Mouse (Mus musculus) CH12.LX (cell line): Measurements from ENCODE around the gene Dync2li1. TPM values are rescaled to one million over a fixed set of nuclear protein-coding genes. Genes with fewer than 3 reads are reported as not detected.

Experiments
- DNase-seq: peaks from one replicate; pipeline ENCODE4 v3.0.0-alpha.2; 2013; ENCODE audit errors: extremely low read depth
- H3K27ac ChIP-seq: 2 replicates; pipeline ENCODE4 v1.5.1; 2012; ENCODE audit warnings: low read depth, mild to moderate bottlenecking, control low read depth, moderate library complexity; ENCODE audit not compliant: insufficient read depth
- H3K27me3 ChIP-seq: replicated peaks from 2 replicates; pipeline ENCODE3; 2012; ENCODE audit warnings: inconsistent platforms
- H3K36me3 ChIP-seq, 2 experiments: replicated peaks in 1 of 2; 2 replicates each; pipeline versions ENCODE3 to v1.6.1; 2012; ENCODE audit warnings: inconsistent platforms in 1 of 2, low read length in 1 of 2, mild to moderate bottlenecking in 1 of 2, mixed read lengths in 1 of 2, moderate library complexity in 1 of 2; ENCODE audit not compliant: control insufficient read depth in 1 of 2, insufficient read depth in 1 of 2
- H3K4me1 ChIP-seq, 2 experiments: 2 replicates each; pipeline ENCODE4 v1.6.1; 2012; ENCODE audit warnings: inconsistent platforms in 1 of 2, moderate library complexity in 1 of 2; ENCODE audit not compliant: insufficient read depth in 2 of 2, control insufficient read depth in 1 of 2
- H3K4me2 ChIP-seq: 2 replicates; pipeline ENCODE4 v1.6.1; 2012; ENCODE audit warnings: low read depth, mild to moderate bottlenecking, control low read depth; ENCODE audit not compliant: poor library complexity, insufficient read depth, severe bottlenecking
- H3K4me3 ChIP-seq, 3 experiments: fragments of 150-350 bp in 1 of 3; sonication (generic) in 1 of 3; replicated peaks in 1 of 3; 2 replicates each; pipeline versions ENCODE3 to v1.5.1; 2011 to 2012; ENCODE audit warnings: low read depth in 2 of 3, low read length in 2 of 3, mild to moderate bottlenecking in 2 of 3, moderate library complexity in 2 of 3, control low read depth in 1 of 3, improper control_type of control experiment in 1 of 3, inconsistent platforms in 1 of 3, mixed read lengths in 1 of 3; ENCODE audit not compliant: poor library complexity in 1 of 3
- H3K79me2 ChIP-seq: replicated peaks from 2 replicates; pipeline ENCODE4 v1.6.1; 2012; ENCODE audit warnings: mild to moderate bottlenecking, moderate library complexity; ENCODE audit not compliant: control insufficient read depth, poor library complexity, insufficient read depth, severe bottlenecking; ENCODE audit errors: extremely low read depth
- H3K9ac ChIP-seq: 2 replicates; pipeline ENCODE4 v1.6.1; 2012; ENCODE audit warnings: low read depth, mild to moderate bottlenecking, control low read depth, moderate library complexity; ENCODE audit not compliant: insufficient read depth
- H3K9me3 ChIP-seq: replicated peaks from 2 replicates; pipeline ENCODE3; 2012; ENCODE audit warnings: low read length, inconsistent platforms, mixed read lengths
- BHLHE40 ChIP-seq: IDR thresholded peaks from 2 replicates; pipeline ENCODE4 v1.6.1; 2011; ENCODE audit warnings: mild to moderate bottlenecking, low read depth, low read length, improper control_type of control experiment
- CHD2 ChIP-seq: IDR thresholded peaks from 2 replicates; pipeline ENCODE4 v1.6.1; 2011; ENCODE audit warnings: low read length, improper control_type of control experiment
- CTCF ChIP-seq, 2 experiments: IDR thresholded peaks in 1 of 2; conservative IDR thresholded peaks in 1 of 2; 2 replicates each; pipeline ENCODE4 v1.5.1; 2011 to 2012; ENCODE audit warnings: low read depth in 2 of 2, low read length in 2 of 2, improper control_type of control experiment in 1 of 2, inconsistent platforms in 1 of 2, mild to moderate bottlenecking in 1 of 2, moderate library complexity in 1 of 2
- E2F4 ChIP-seq: IDR thresholded peaks from 2 replicates; pipeline ENCODE4 v1.6.1; 2011; ENCODE audit warnings: low read depth, low read length, improper control_type of control experiment; ENCODE audit not compliant: insufficient replicate concordance
- ELF1 ChIP-seq: IDR thresholded peaks from 2 replicates; pipeline ENCODE4 v1.6.1; 2014; ENCODE audit warnings: low read depth, mild to moderate bottlenecking, inconsistent platforms, low read length, improper control_type of control experiment
- ETS1 ChIP-seq: conservative IDR thresholded peaks from 2 replicates; pipeline ENCODE4 v1.6.1; 2012; ENCODE audit warnings: low read depth, mild to moderate bottlenecking, inconsistent platforms, low read length, improper control_type of control experiment, moderate library complexity
- JUND ChIP-seq: conservative IDR thresholded peaks from 2 replicates; pipeline ENCODE4 v1.6.1; 2011; ENCODE audit warnings: low read depth, low read length, improper control_type of control experiment
- MXI1 ChIP-seq: IDR thresholded peaks from 2 replicates; pipeline ENCODE4 v1.6.1; 2011; ENCODE audit warnings: mild to moderate bottlenecking, low read depth, low read length, improper control_type of control experiment
- MYC ChIP-seq: IDR thresholded peaks from 2 replicates; pipeline ENCODE4 v1.6.1; 2011; ENCODE audit warnings: low read depth, mild to moderate bottlenecking, improper control_type of control experiment, low read length
- NELFE ChIP-seq: IDR thresholded peaks from 2 replicates; pipeline ENCODE4 v1.6.1; 2011; ENCODE audit warnings: low read depth, low read length, improper control_type of control experiment
- PAX5 ChIP-seq: IDR thresholded peaks from 2 replicates; pipeline ENCODE4 v1.6.1; 2012; ENCODE audit warnings: low read length, inconsistent platforms, mixed read lengths
- POLR2AphosphoS2 ChIP-seq: IDR thresholded peaks from 2 replicates; pipeline ENCODE4 v1.6.1; 2011; ENCODE audit warnings: low read depth, low read length, improper control_type of control experiment
- RAD21 ChIP-seq: IDR thresholded peaks from 2 replicates; pipeline ENCODE4 v1.6.1; 2011; ENCODE audit warnings: low read depth, mild to moderate bottlenecking, low read length, improper control_type of control experiment, moderate library complexity
- SMC3 ChIP-seq: IDR thresholded peaks from 2 replicates; pipeline ENCODE4 v1.6.1; 2011; ENCODE audit warnings: low read depth, low read length, improper control_type of control experiment
- TBP ChIP-seq: conservative IDR thresholded peaks from 2 replicates; pipeline ENCODE4 v1.6.1; 2011; ENCODE audit warnings: low read depth, low read length, improper control_type of control experiment
- USF2 ChIP-seq: conservative IDR thresholded peaks from 2 replicates; pipeline ENCODE4 v1.6.1; 2011; ENCODE audit warnings: low read depth, low read length, improper control_type of control experiment
- ZC3H11A ChIP-seq: IDR thresholded peaks from 2 replicates; pipeline ENCODE4 v1.6.1; 2012; ENCODE audit warnings: low read depth, mild to moderate bottlenecking, inconsistent platforms, low read length, improper control_type of control experiment
- ZMIZ1 ChIP-seq: IDR thresholded peaks from 2 replicates; pipeline ENCODE4 v1.6.1; 2012; ENCODE audit warnings: low read depth, mild to moderate bottlenecking, inconsistent platforms, low read length, improper control_type of control experiment
- ZNF384 ChIP-seq: IDR thresholded peaks from 2 replicates; pipeline ENCODE4 v1.6.1; 2012; ENCODE audit warnings: low read depth, low read length, improper control_type of control experiment, inconsistent platforms
- dilution Hi-C: fragments of 300-500 bp; cut with MboI; formaldehyde crosslinking; loops from 2 replicates; pipeline ENCODE4 v1.14.3; 2020; ENCODE audit warnings: low sequenced_read_pairs; ENCODE audit not compliant: extremely low pct_unique_long_range_greater_than_20kb, extremely low pct_ligation_motif_present
- in situ Hi-C: fragments of 300-500 bp; cut with MboI; formaldehyde crosslinking; loops from 3 replicates; pipeline ENCODE4 v1.14.3; 2019; ENCODE audit warnings: low sequenced_read_pairs, low pct_ligation_motif_present, low pct_unique_long_range_greater_than_20kb, mixed read lengths
- polyA plus RNA-seq: library from polyadenylated mRNA; unstranded; fragments of >175 nt; gene quantifications from 2 replicates; pipeline ENCODE4 v1.2.1, GENCODE M21; 2012; ENCODE audit warnings: low read depth; ENCODE audit not compliant: insufficient read length
- total RNA-seq, 2 experiments: library from RNA; depleted of rRNA; stranded (reverse); fragments of 300-350 nt in 1 of 2; fragments of >200 nt in 1 of 2; gene quantifications; 2 replicates each; pipeline ENCODE4 v1.2.3; 2012 to 2014

Gene Dync2li1
- total and polyA plus RNA-seq, 3 experiments: 7.6 to 12.3 (median 11.7) TPM

DNA sequence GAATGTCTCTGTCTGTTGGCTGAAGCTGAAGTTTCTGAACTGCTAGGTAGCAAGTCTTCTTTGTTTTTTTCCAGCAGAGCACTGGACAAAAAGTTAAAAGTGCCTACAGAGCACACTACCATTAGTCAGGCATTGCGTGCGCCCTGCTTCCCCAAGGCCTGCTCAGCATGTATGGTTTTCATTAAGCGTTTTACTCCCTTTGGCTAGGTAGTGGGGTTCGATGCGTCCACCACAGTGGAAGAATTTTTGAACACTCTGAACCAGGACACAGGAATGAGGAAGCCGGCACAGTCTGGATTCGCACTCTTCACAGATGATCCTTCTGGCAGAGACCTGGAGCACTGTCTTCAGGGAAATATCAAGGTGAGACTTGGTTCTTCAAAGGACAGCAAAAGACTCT lies 27.4 kb upstream of the Dync2li1 start:
- dilution Hi-C loops (no loop called here), in situ Hi-C loops (no loop called here)
- Histone ChIP-seq H3K36me3 (no peaks in the 10 kb centered on the region), H3K4me3 (no peak overlapping the region), H3K9ac (no peak overlapping the region), H3K4me2 (no peak overlapping the region)
- TF ChIP-seq CTCF (conservative IDR thresholded peaks at IDR 0.05 in 1 of 2, IDR thresholded peaks at IDR 0.05 in 1 of 2; ENCODE audit: low read depth in 2 of 2, low read length in 2 of 2) (no peak), NELFE (no peak), USF2 (no peak), MYC (no peak), PAX5 (no peak)
- TF ChIP-seq, all 38 proteins: peak for 0
- H3K27me3 ChIP-seq: no peaks in the 10 kb centered on the region
- H3K9me3 ChIP-seq: no peaks in the 10 kb centered on the region
- H3K4me1 ChIP-seq: no peaks in the 10 kb centered on the region
- H3K27ac ChIP-seq: no peak overlapping the region
- H3K79me2 ChIP-seq: no peaks in the 10 kb centered on the region
- DNase-seq: no peak

DNA sequence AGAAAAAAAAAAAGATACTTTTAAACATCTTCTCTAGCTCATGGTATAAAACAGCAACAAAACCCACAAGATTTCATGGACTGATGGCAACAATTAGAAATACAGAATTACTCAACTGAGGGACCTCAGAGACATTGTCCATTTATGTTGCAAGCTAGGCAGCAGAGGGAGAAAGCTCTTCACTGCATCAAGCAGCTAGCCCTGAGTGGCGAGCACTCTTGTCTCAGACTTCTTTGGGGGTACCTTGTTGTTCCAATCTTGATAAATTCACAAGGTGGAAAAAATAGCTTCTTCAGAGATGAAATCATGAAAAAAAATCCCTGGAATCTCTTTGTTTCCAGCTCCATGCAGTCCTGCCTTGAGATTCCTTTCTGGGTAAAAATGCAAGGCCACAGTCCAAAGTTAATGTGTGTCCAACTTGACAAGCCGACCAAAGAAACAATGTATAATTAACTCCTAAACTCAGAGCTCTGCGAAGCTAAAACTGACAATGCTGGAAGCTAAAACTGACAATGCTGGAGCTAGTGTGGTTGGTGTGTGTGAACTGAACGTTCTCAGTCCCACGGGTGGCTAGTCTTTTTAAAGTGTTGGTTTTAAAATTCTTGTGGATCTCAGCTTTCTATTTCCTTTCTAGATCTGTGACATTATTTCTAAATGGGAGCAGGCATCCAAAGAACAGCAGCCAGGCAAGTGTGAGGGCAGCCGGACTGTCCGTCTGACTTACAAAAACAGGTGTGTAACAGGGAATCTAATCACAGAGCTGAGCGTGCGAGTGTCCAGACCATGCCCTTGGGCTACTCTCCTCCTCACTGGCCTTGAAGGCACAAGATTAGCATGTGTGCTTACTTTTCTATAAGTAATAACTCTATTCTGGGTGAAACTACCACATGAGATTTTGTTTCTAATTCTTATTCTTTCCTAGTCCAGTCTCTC lies 26.0 kb upstream of the Dync2li1 start:
- Histone ChIP-seq H3K27ac (no peak overlapping the region), H3K36me3 (peaks cover 0 to 2% of the 10 kb centered on the region in 2 experiments), H3K4me3 (no peak overlapping the region), H3K4me2 (no peak overlapping the region), H3K4me1 (no peaks in the 10 kb centered on the region), H3K79me2 (no peaks in the 10 kb centered on the region), H3K9ac (no peak overlapping the region), H3K9me3 (no peaks in the 10 kb centered on the region), H3K27me3 (no peaks in the 10 kb centered on the region)
- dilution Hi-C loops: no loop called here
- in situ Hi-C loops: no loop called here
- TF ChIP-seq JUND (no peak), SMC3 (no peak), ZC3H11A (no peak), BHLHE40 (no peak), RAD21 (no peak), TBP (no peak)
- no peak for DNase-seq

DNA sequence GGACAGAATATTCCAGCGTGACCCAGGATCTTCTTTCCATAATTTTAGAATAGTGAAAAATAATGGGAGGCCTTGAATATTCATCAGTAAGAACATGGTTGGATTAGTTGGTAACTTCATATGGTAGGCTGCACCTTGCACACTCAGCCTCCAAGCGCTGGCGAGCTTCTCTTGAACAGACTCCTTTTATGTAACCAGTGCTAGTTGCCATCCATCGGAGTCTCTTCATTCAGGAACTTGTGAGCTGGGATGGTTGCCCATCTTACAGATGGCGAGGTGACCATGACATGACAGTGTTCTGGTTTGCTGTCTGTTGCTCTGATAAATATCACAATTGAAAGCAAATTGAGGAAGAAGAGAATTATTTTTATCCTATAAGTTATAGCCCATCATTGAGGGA lies 24.5 kb upstream of the Dync2li1 start:
- DNase-seq: no peak
- Histone ChIP-seq H3K9ac (no peak overlapping the region), H3K4me3 (no peak overlapping the region), H3K36me3 (peaks cover 0 to 2% of the 10 kb centered on the region in 2 experiments), H3K4me2 (no peak overlapping the region), H3K27me3 (no peaks in the 10 kb centered on the region), H3K27ac (no peak overlapping the region), H3K4me1 (peaks cover 2 to 8% of the 10 kb centered on the region in 2 experiments), H3K79me2 (no peaks in the 10 kb centered on the region), H3K9me3 (no peaks in the 10 kb centered on the region)
- no peak for TF ChIP-seq ZMIZ1
- TF ChIP-seq ETS1: no peak
- no peak for TF ChIP-seq MXI1
- TF ChIP-seq ZNF384: no peak
- TF ChIP-seq PAX5: no peak
- TF ChIP-seq JUND: no peak
- no peak for TF ChIP-seq ZC3H11A
- no peak for TF ChIP-seq POLR2AphosphoS2
- TF ChIP-seq ELF1: no peak
- no peak for TF ChIP-seq CHD2
- no peak for TF ChIP-seq E2F4
- in situ Hi-C loops: no loop called here
- dilution Hi-C loops: no loop called here
